Mouse (Mus musculus) frontal cortex, adult 2 months (tissue): ENCODE measurements around the gene Pkd2. TPM values are rescaled to one million over a fixed set of nuclear protein-coding genes. Genes with fewer than 3 reads are reported as not detected.
A peak's percentile ranks its signal among the peaks of the same experiment; 100 is the strongest.
"Not testable (repeated sequence)": the region's sequence is repeated elsewhere in the genome, so short reads cannot be mapped to it uniquely, and the experiment has no call there.

Source experiments
- DNase-seq, 2 experiments: peaks; one replicate each; pipeline ENCODE4 v3.0.0; 2022; ENCODE audit warnings: low spot score in 1 of 2; ENCODE audit errors: extremely low spot score in 1 of 2
- polyA plus RNA-seq: library from polyadenylated mRNA; depleted of rRNA; stranded (reverse); fragments of >200 nt; gene quantifications from 2 replicates; pipeline ENCODE4 v1.2.3, GENCODE M21; 2012; rRNA removed

Pkd2 gene
- 35.3 and 39.6 TPM in 2 replicates for polyA plus RNA-seq

- peak in 1 of 2 experiments; percentile 65 for DNase-seq
These were observed at the start of gene Pkd2 for GRCm38 (mm10) chr5:104458832-104459705. Gene Pkd2 (plus strand): TSS chr5:104459450.

GRCm38 (mm10) chr5:104415999-104416398, 43.3 kb upstream of the Pkd2 start:
- DNase-seq = no peak

GRCm38 (mm10) chr5:104417028-104417427, 42.2 kb upstream of the Pkd2 start:
- no peak for DNase-seq

GRCm38 (mm10) chr5:104417721-104418120, 41.5 kb upstream of the Pkd2 start:
- DNase-seq = no peak

GRCm38 (mm10) chr5:104422039-104422438, 37.2 kb upstream of the Pkd2 start:
- DNase-seq = no peak

- DNase-seq = no peak
These were observed 35.4 kb upstream of the Pkd2 start for GRCm38 (mm10) chr5:104423861-104424260.

DNA sequence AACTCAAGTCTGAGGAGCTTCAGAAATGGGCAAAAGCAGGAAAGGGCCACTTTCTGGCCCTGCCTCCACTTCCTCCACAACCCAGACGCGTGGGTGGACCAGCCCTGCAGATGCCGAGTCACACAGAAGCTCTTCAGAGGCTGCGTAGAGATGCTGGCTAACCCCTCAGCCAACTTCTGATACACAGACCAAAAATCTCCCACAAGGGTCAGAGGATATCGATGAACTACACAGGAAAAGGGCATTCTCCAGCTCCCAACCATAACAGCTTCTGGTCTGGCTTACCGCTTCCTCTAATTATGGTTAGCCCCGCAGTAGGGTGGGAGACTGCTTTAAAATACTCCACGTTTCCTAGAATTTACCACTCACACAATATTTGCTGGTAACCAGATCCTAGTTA, 33.3 kb upstream of the Pkd2 start:
- DNase-seq = no peak

- peak in 1 of 2 experiments; percentile 44 for DNase-seq
These were observed 26.4 kb upstream of the Pkd2 start for GRCm38 (mm10) chr5:104432886-104433285.

DNA sequence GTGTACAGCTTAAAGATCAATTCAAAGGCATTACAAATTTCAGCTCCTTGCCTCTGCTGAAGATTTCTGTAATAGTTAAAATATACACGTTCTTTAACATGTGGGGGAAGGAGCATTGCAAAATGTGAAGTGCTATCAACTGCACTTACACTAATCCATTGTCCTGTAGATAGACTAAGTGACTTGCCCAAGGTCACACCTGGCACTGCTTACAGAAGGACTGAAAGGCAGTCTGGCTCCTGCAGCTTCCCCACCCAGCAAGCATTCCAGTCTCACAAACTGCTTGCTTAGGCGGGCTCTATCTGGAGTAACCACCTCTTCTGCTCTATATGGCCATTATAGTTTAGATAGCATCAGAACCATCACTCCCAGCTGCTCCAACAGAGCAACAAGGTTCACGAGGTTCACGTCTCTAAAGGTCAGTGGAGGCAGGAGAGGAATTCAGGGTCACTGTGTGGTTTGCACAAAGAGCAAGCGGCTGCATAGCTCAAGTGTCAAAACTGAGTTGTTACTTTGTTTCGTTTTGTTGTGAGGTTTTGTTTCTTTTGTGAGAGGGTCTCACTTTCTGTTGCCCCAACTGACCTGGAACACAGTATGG, 25.2 kb upstream of the Pkd2 start:
- DNase-seq = no peak

DNA sequence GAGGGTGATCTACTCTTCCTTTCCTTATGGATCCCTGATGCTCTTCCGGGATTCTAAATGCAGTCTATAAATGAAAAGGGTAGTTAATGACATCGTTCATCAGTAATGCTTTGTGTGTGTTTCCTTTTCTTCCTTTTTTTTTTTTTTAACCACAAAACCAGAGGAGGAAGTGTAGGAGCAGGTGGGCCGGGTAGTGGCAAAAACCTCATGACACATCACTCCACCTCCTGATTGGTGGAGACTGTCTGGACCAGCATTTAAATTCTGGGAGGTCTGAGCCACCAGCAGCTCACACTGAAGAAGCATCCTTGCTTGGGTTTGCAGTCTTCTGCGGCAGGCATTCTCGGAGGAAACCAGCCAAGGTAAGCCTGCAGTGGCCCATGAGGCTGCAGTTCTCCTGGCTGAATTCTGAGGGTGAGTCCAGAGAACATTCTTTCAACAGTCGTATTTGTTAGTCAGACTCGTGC, 24.4 kb upstream of the Pkd2 start, which contains the start of gene Spp1:
Spp1 (plus strand) TSS at position 284 of the 467 bp plus-strand sequence.
- no peak for DNase-seq

DNA sequence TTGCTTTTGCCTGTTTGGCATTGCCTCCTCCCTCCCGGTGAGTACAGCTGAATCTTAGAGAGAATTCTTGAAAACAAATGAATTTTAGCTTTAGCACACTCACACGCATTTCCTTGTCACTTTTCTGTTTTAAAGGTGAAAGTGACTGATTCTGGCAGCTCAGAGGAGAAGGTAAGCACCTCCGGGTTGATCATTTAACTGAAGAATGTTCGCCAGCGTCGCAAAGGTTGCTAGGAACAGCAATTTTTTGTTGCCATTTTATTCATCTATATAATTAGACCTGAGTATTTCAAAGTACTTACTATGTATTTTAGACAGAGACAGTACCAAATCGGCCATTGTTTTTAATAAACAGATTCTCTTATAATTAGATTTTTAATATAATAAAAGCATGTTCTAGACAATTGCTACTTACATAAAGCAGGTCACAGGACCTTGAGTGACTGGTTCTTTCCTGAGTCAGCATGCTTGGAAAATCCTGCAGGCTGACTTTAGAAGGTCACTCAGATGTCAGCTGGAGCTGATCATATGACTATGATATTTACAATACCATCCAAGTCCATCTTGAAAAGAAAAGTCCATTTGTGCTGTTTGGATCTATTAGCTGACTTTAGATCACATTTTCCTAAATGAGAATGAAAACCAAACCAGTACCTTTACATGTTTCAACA, 22.7 kb upstream of the Pkd2 start:
- DNase-seq = no peak

DNA sequence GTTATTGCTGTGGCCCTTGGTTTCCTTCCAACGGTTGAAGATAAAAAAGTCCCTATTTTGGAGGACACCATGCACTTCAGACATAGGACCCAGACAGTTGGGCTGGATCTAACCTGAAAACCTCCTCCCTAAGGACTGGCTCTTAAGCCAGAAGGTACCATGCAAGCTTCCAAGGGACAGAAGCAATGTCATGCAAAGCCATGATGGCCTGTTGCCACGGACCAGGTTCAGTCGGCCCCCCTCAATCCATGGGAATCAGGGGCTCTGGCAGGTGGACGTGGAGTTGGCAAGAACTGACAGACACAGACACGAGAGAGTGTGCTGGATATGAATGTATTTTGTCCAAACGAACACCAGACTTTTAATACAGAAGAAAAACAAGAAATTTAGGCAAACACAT, 16.9 kb upstream of the Pkd2 start:
- no peak for DNase-seq

DNA sequence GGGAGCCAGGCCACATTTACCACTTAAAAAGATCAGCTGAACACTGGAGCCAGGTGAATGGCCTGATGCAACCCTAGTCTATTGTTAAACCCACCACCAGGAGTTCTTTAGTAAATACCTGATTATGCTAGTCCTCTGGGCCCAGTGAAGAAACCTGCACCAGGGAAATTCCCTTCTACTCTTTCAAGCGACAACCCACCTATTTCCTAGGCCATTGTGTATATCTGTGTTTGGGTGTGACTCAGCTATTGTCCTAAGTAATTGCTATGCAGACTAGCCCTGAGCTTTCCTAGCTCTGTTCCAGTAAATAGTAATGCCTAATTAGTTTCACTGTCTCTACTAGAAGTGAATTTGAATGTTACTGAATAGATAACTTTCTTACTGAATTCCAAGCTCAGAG, 16.4 kb upstream of the Pkd2 start:
- DNase-seq = no peak

GRCm38 (mm10) chr5:104446156-104446555, 13.1 kb upstream of the Pkd2 start:
- peak; percentile 74 to 85 for DNase-seq

DNA sequence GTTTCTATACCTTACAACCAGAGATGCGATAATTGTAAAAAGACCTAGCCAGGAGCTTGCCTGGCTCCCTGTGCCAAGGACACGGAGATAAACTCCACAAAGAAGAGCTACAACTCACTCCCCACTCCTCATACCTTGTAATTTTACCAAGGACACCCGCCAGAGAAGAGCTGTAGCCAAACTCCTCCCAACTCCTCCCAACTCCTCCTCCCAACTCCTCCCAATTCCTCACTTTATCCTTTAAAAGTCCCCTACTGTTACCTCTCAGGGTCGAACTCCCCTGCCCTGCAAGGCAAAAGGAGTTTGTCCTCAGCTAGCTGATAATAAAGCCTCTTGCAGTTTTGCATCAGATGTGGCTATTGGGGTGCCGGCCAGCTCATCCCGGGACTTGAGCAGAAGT, 10.9 kb upstream of the Pkd2 start:
- not testable (repeated sequence) for DNase-seq

DNA sequence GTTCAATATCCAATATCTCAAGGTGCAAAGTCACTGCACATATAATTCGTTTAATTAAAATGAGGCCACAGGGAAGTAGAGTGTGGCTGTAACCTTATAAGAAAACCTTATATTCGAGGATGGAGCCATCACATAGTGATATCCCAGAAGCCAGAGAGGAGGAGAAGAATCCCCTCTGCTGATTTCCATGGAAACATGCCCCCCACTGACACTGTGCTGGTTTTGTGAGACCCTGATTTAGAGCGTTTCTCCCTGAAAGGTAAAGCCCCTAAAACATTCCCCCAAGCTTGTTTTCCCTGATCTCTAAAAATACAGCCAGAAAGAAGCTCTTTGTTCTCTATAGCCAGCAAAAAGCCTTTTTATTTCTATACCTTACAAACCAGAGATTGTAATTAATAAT, 9.8 kb upstream of the Pkd2 start:
- no peak for DNase-seq

DNA sequence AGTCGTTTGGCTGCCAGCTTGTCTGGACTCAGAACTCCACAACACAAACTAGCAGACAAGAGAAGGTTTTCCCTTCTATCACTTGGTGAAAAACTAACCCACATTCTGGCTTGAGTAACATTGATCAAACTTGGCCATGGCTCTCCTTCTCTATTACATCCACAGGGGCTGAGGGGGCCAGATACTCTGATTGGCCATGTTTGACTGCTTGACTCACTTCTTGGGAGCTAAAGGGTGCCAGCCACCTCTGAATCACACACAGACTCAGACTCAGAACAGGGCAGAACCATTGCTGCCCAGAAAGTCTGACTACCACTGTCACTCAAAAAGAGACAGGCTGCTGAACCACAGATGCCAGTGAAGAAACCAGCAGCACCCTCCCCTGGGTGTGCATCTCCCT, 6.2 kb upstream of the Pkd2 start:
- DNase-seq = no peak

GRCm38 (mm10) chr5:104454564-104454963, 4.7 kb upstream of the Pkd2 start:
- no peak for DNase-seq

- DNase-seq = peak; percentile 46 to 78
These were observed 631 bp downstream of the Pkd2 start for GRCm38 (mm10) chr5:104459706-104460455.

- no peak for DNase-seq
These were observed 1.2 kb downstream of the Pkd2 start for GRCm38 (mm10) chr5:104460456-104460838.

- DNase-seq = no peak
These were observed 1.6 kb downstream of the Pkd2 start for GRCm38 (mm10) chr5:104460856-104461255.
